Mouse (Mus musculus): ENCODE measurements at regions not wholly inside any gene's neighbourhood (a gene's known extent, or its start where the extent isn't known, plus 50 kb on each side); places are given as distances from the start of the nearest gene placed in this dataset.

GRCm38 (mm10) chr15:5660819-5661218, 416.8 kb upstream of the Ptger4 start:
- Histone ChIP-seq H3K27me3 (no peaks in the 10 kb centered on the region), H3K4me3 (no peak overlapping the region), H3K36me3 (no peaks in the 10 kb centered on the region), H3K4me1 (no peaks in the 10 kb centered on the region), H3K9ac (no peak overlapping the region), H3K9me3 (no peaks in the 10 kb centered on the region), H3K4me2 (no peak overlapping the region), H3K27ac (no peak overlapping the region)
- WGBS: 26% methylated on average over 3 of the region's 3 CpGs
- peak; percentile 69 for ATAC-seq (ENCODE audit: insufficient number of reproducible peaks, insufficient read depth, low FRiP score, low TSS enrichment, low read depth)

- Histone ChIP-seq H3K4me2 (no peak overlapping the region), H3K4me1 (no peaks in the 10 kb centered on the region), H3K36me3 (no peaks in the 10 kb centered on the region), H3K9me3 (no peaks in the 10 kb centered on the region), H3K4me3 (no peak overlapping the region), H3K9ac (no peak overlapping the region), H3K27ac (no peak overlapping the region), H3K27me3 (no peaks in the 10 kb centered on the region)
- ATAC-seq (ENCODE audit: insufficient number of reproducible peaks, insufficient read depth, low FRiP score, low TSS enrichment, low read depth): no peak
Observed at GRCm38 (mm10) chr15:5671781-5672180, 427.8 kb upstream of the Ptger4 start.

- 77% methylated on average over 3 of the region's 3 CpGs for WGBS
- Histone ChIP-seq H3K4me3 (no peak overlapping the region), H3K36me3 (no peaks in the 10 kb centered on the region), H3K27me3 (no peaks in the 10 kb centered on the region), H3K27ac (no peak overlapping the region), H3K4me1 (no peaks in the 10 kb centered on the region), H3K4me2 (no peak overlapping the region), H3K9ac (no peak overlapping the region), H3K9me3 (no peaks in the 10 kb centered on the region)
- ATAC-seq (ENCODE audit: insufficient number of reproducible peaks, insufficient read depth, low FRiP score, low TSS enrichment, low read depth): no peak
Observed at GRCm38 (mm10) chr15:5676704-5677103, 432.7 kb upstream of the Ptger4 start.

- Histone ChIP-seq H3K9ac (no peak overlapping the region), H3K27me3 (no peaks in the 10 kb centered on the region), H3K9me3 (no peaks in the 10 kb centered on the region), H3K27ac (no peak overlapping the region), H3K4me2 (no peak overlapping the region), H3K4me1 (no peaks in the 10 kb centered on the region), H3K4me3 (no peak overlapping the region), H3K36me3 (no peaks in the 10 kb centered on the region)
- no peak for ATAC-seq (ENCODE audit: insufficient number of reproducible peaks, insufficient read depth, low FRiP score, low TSS enrichment, low read depth)
- WGBS: 90% methylated on average over 1 of the region's 1 CpGs
Observed at GRCm38 (mm10) chr15:5693810-5694209, 449.8 kb upstream of the Ptger4 start.

- no peaks in the 10 kb centered on the region for H3K4me1 ChIP-seq
- H3K4me3 ChIP-seq: no peak overlapping the region
- H3K36me3 ChIP-seq: no peaks in the 10 kb centered on the region
- no peak overlapping the region for H3K4me2 ChIP-seq
- no peaks in the 10 kb centered on the region for H3K27me3 ChIP-seq
- ATAC-seq (ENCODE audit: insufficient number of reproducible peaks, insufficient read depth, low FRiP score, low TSS enrichment, low read depth): no peak
- no peaks in the 10 kb centered on the region for H3K9me3 ChIP-seq
- H3K27ac ChIP-seq: no peak overlapping the region
- WGBS: 74% methylated on average over 3 of the region's 3 CpGs
- H3K9ac ChIP-seq: no peak overlapping the region
Observed at GRCm38 (mm10) chr15:5695015-5695414, 451.0 kb upstream of the Ptger4 start.

- no peak overlapping the region for H3K9ac ChIP-seq
- H3K9me3 ChIP-seq: no peaks in the 10 kb centered on the region
- H3K4me1 ChIP-seq: no peaks in the 10 kb centered on the region
- H3K4me2 ChIP-seq: no peak overlapping the region
- H3K36me3 ChIP-seq: no peaks in the 10 kb centered on the region
- ATAC-seq (ENCODE audit: insufficient number of reproducible peaks, insufficient read depth, low FRiP score, low TSS enrichment, low read depth): no peak
- no peaks in the 10 kb centered on the region for H3K27me3 ChIP-seq
- H3K27ac ChIP-seq: no peak overlapping the region
- no peak overlapping the region for H3K4me3 ChIP-seq
- WGBS: 88% methylated on average over 5 of the region's 5 CpGs
Observed at GRCm38 (mm10) chr15:5708454-5708853, 464.5 kb upstream of the Ptger4 start.

GRCm38 (mm10) chr15:5740658-5741057, 496.7 kb upstream of the Ptger4 start:
- H3K36me3 ChIP-seq: no peaks in the 10 kb centered on the region
- H3K9ac ChIP-seq: no peak overlapping the region
- H3K4me3 ChIP-seq: no peak overlapping the region
- no peaks in the 10 kb centered on the region for H3K27me3 ChIP-seq
- no peaks in the 10 kb centered on the region for H3K9me3 ChIP-seq
- no peak for ATAC-seq (ENCODE audit: insufficient number of reproducible peaks, insufficient read depth, low FRiP score, low TSS enrichment, low read depth)
- WGBS: 31% methylated on average over 1 of the region's 1 CpGs
- H3K4me1 ChIP-seq: no peaks in the 10 kb centered on the region
- H3K4me2 ChIP-seq: no peak overlapping the region
- H3K27ac ChIP-seq: no peak overlapping the region

GRCm38 (mm10) chr15:5743893-5744292, 499.9 kb upstream of the Ptger4 start:
- H3K4me1 ChIP-seq: no peaks in the 10 kb centered on the region
- H3K27me3 ChIP-seq: no peaks in the 10 kb centered on the region
- no peak overlapping the region for H3K27ac ChIP-seq
- H3K4me3 ChIP-seq: no peak overlapping the region
- no peak overlapping the region for H3K9ac ChIP-seq
- H3K36me3 ChIP-seq: no peaks in the 10 kb centered on the region
- no peak overlapping the region for H3K4me2 ChIP-seq
- H3K9me3 ChIP-seq: no peaks in the 10 kb centered on the region
- ATAC-seq (ENCODE audit: insufficient number of reproducible peaks, insufficient read depth, low FRiP score, low TSS enrichment, low read depth): no peak
- WGBS: 86% methylated on average over 5 of the region's 5 CpGs

GRCm38 (mm10) chr15:5758690-5759089, 514.7 kb upstream of the Ptger4 start:
- Histone ChIP-seq H3K9me3 (no peaks in the 10 kb centered on the region), H3K4me3 (no peak overlapping the region), H3K27ac (no peak overlapping the region), H3K4me1 (no peaks in the 10 kb centered on the region), H3K4me2 (no peak overlapping the region), H3K27me3 (no peaks in the 10 kb centered on the region), H3K36me3 (no peaks in the 10 kb centered on the region), H3K9ac (no peak overlapping the region)
- ATAC-seq (ENCODE audit: insufficient number of reproducible peaks, insufficient read depth, low FRiP score, low TSS enrichment, low read depth): no peak
- WGBS: 78% methylated on average over 2 of the region's 2 CpGs

GRCm38 (mm10) chr15:5762216-5762615, 518.2 kb upstream of the Ptger4 start:
- H3K27me3 ChIP-seq: no peaks in the 10 kb centered on the region
- no peak overlapping the region for H3K9ac ChIP-seq
- no peaks in the 10 kb centered on the region for H3K9me3 ChIP-seq
- H3K36me3 ChIP-seq: no peaks in the 10 kb centered on the region
- ATAC-seq (ENCODE audit: insufficient number of reproducible peaks, insufficient read depth, low FRiP score, low TSS enrichment, low read depth): no peak
- H3K4me3 ChIP-seq: no peak overlapping the region
- no peaks in the 10 kb centered on the region for H3K4me1 ChIP-seq
- WGBS: 81% methylated on average over 4 of the region's 4 CpGs
- H3K27ac ChIP-seq: no peak overlapping the region
- no peak overlapping the region for H3K4me2 ChIP-seq

- Histone ChIP-seq H3K36me3 (no peaks in the 10 kb centered on the region), H3K4me3 (no peak overlapping the region), H3K4me2 (no peak overlapping the region), H3K4me1 (peaks cover 5% of the 10 kb centered on the region; the same call in 1 of the 2 replicates), H3K9ac (no peak overlapping the region), H3K27ac (no peak overlapping the region), H3K27me3 (no peaks in the 10 kb centered on the region), H3K9me3 (no peaks in the 10 kb centered on the region)
- 69% methylated on average over 4 of the region's 4 CpGs for WGBS
- no peak for ATAC-seq (ENCODE audit: insufficient number of reproducible peaks, insufficient read depth, low FRiP score, low TSS enrichment, low read depth)
Observed at GRCm38 (mm10) chr15:5777074-5777473, 522.5 kb upstream of the Dab2 start.

GRCm38 (mm10) chr15:5799917-5800316, 499.7 kb upstream of the Dab2 start:
- Histone ChIP-seq H3K4me1 (no peaks in the 10 kb centered on the region), H3K27me3 (no peaks in the 10 kb centered on the region; the same call in 1 of the 2 replicates), H3K27ac (no peak overlapping the region), H3K36me3 (no peaks in the 10 kb centered on the region), H3K9ac (no peak overlapping the region), H3K4me2 (no peak overlapping the region), H3K9me3 (no peaks in the 10 kb centered on the region), H3K4me3 (no peak overlapping the region)
- 89% methylated on average over 3 of the region's 3 CpGs for WGBS
- no peak for ATAC-seq (ENCODE audit: insufficient number of reproducible peaks, insufficient read depth, low FRiP score, low TSS enrichment, low read depth)
